Mouse (Mus musculus) intestine, postnatal 0 days (tissue): Measurements from ENCODE around the gene Myh10. TPM values are rescaled to one million over a fixed set of nuclear protein-coding genes. Genes with fewer than 3 reads are reported as not detected.

ENCODE experiments used
- ATAC-seq: fragments of 200-750 bp; cut with Nextera tagmentation; 2 replicates; pipeline ENCODE4 v1.8.0; 2017; ENCODE audit warnings: mild to moderate bottlenecking, moderate TSS enrichment, moderate library complexity
- H3K27ac ChIP-seq: fragments of 300-500 bp; sonication (generic); 2 replicates; pipeline ENCODE4 v1.5.1; 2014; ENCODE audit warnings: mild to moderate bottlenecking, low read depth, low read length, moderate library complexity
- H3K27me3 ChIP-seq: fragments of 300-500 bp; sonication (generic); replicated peaks from 2 replicates; pipeline ENCODE4 v1.6.1; 2014; ENCODE audit warnings: low read length, mixed read lengths; ENCODE audit not compliant: control insufficient read depth, insufficient read depth
- H3K36me3 ChIP-seq: fragments of 300-500 bp; sonication (generic); 2 replicates; pipeline ENCODE4 v1.6.1; 2014; ENCODE audit warnings: mild to moderate bottlenecking, moderate library complexity; ENCODE audit not compliant: control insufficient read depth, insufficient read depth
- H3K4me1 ChIP-seq: fragments of 300-500 bp; sonication (generic); replicated peaks from 2 replicates; pipeline ENCODE4 v1.6.1; 2014; ENCODE audit warnings: antibody characterized with exemption, low read length, mixed read lengths; ENCODE audit not compliant: control insufficient read depth, insufficient read depth
- H3K4me2 ChIP-seq: fragments of 300-500 bp; sonication (generic); replicated peaks from 2 replicates; pipeline ENCODE4 v1.6.1; 2014; ENCODE audit warnings: low read depth, mild to moderate bottlenecking, moderate library complexity
- H3K4me3 ChIP-seq: fragments of 300-500 bp; sonication (generic); 2 replicates; pipeline ENCODE4 v1.5.1; 2014; ENCODE audit warnings: low read depth, low read length
- H3K9ac ChIP-seq: fragments of 300-500 bp; sonication (generic); 2 replicates; pipeline ENCODE4 v1.6.1; 2014; ENCODE audit warnings: mild to moderate bottlenecking, low read depth, low read length
- H3K9me3 ChIP-seq: fragments of 300-500 bp; sonication (generic); 2 replicates; pipeline ENCODE4 v1.6.1; 2016; ENCODE audit warnings: mixed run types; ENCODE audit not compliant: control insufficient read depth
- CTCF ChIP-seq: sonication (generic); IDR thresholded peaks from 2 replicates; pipeline ENCODE4 v1.5.1; 2016; ENCODE audit warnings: low read depth, mild to moderate bottlenecking, control low read depth, antibody characterized with exemption, moderate library complexity
- WGBS: fragments of 180-500 bp; shearing (Covaris S2); extraction: QIAGEN DNeasy Blood & Tissue Kit; methylation state at CpG from one replicate; pipeline ENCODE4 v1.1.7; 2014; 5-methylcytosine and 5-hydroxymethylcytosine counted together
- polyA plus RNA-seq: library from polyadenylated mRNA; unstranded; fragments of >200 nt; fragmentation: Nextera tagmentation; extraction: Ambion mirVana; gene quantifications from 2 replicates; pipeline ENCODE4 v1.2.1, GENCODE M21; 2015

Myh10 gene
- polyA plus RNA-seq, 1 experiment from 2014 or later, result 16.7 TPM

DNA sequence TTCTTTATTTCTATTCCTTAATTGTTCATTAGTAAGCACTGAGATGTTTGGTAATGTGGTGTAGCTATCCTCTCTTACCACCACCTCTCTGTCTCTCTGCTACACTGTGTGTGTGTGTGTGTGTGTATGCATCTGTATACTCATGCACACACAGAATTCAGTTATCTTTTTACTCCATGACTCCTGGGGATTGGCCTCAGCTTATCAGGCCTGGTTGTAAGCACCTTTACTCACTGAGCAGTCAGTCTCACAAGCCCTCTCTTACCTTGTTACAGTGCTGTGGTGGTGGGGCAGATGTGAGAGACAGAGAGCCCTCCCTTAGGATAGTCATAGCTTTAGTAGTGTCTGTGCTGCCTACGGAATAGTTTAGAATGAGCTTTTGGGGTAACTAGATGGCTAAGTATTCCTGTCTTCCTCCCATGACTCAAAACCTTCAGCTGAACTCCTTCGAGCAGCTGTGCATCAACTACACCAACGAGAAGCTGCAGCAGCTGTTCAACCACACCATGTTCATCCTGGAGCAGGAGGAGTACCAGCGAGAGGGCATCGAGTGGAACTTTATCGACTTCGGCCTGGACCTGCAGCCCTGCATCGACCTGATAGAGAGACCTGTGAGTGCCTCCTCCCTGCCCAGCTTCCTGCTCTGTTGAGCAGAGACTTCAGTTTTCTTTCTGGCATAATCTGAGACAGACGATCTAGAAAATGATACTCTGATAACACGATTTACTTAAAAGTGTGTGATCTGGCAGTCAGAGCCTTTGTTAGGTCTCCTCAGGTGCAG lies 76.6 kb downstream of the Myh10 start:
- Histone ChIP-seq H3K36me3 (peaks cover 15% of the 10 kb centered on the region; the same call in 1 of the 2 replicates), H3K27ac (no peak overlapping the region), H3K9me3 (no peaks in the 10 kb centered on the region), H3K4me3 (no peak overlapping the region), H3K4me2 (no peak overlapping the region), H3K4me1 (no peaks in the 10 kb centered on the region), H3K27me3 (no peaks in the 10 kb centered on the region), H3K9ac (no peak overlapping the region)
- WGBS, result 93% methylated on average over 10 of the region's 10 CpGs
- no peak for TF ChIP-seq CTCF
- no peak for ATAC-seq

DNA sequence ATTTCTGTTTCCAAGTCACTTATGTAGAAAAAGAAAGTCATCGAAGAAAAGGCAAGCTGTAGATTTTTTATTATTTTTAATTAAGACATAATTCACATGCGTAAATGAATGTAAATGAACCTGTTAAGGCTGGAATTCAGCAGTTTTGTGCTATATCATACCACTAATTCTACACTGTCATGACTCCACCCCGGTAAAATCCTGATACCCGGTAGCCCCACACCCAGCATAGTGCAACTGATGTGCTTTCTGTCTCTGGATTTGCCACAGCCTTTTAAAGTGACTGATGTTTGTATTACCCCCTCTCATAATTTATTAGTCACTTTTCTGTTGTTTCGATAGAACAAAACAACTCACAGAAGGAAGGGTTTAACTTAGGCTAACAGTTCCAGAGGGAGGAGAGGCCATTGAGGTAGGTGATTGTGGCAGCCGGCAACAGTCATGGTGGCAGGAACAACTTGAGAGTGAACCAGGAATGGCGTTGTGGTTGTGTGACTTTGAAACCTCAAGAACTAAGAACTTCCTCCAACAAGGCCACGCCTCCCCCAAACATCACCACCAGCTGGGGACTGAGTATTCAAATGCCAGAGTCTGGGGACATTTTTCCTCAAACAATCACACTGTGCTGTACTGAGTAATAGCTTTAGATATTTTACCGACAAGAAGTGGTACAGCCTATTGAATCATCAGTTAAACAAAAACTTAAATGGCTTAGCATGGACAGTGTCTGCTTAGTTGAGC lies 78.6 kb downstream of the Myh10 start:
- Histone ChIP-seq H3K27ac (no peak overlapping the region), H3K4me2 (no peak overlapping the region), H3K27me3 (no peaks in the 10 kb centered on the region), H3K4me3 (no peak overlapping the region), H3K36me3 (peaks cover 11% of the 10 kb centered on the region; the same call in 1 of the 2 replicates), H3K4me1 (no peaks in the 10 kb centered on the region), H3K9me3 (no peaks in the 10 kb centered on the region), H3K9ac (no peak overlapping the region)
- WGBS, result 90% methylated on average over 9 of the region's 9 CpGs
- no peak for ATAC-seq
- TF ChIP-seq CTCF, result no peak

DNA sequence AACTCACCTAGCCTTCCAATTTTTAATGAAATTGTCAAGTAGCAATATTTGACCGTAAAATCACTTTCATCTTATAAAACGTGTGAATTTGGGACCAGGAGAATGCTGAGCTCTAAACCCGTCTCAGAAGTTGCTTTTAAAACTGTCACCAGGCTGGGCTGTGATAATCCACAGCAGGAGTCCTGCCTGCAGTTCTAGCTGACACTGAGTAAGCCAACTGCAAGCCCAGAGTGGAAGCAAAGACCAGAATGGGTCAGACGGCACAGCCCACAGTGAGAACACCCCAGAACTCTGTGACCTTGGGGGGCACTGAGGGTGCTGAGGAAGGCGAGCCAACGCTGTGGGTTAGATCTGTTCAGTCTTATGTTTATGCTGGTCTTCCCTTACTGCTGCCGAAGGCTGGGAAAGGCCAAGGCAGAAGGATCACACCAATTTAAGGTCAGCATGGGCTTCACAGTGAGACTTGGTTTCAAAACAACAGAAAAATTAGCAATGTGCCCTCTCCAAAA lies 84.8 kb downstream of the Myh10 start:
- TF ChIP-seq CTCF, result no peak
- Histone ChIP-seq H3K9ac (no peak overlapping the region), H3K4me1 (no peaks in the 10 kb centered on the region), H3K9me3 (no peaks in the 10 kb centered on the region), H3K4me2 (no peak overlapping the region), H3K36me3 (no peaks in the 10 kb centered on the region; the same call in 1 of the 2 replicates), H3K4me3 (no peak overlapping the region), H3K27ac (no peak overlapping the region), H3K27me3 (no peaks in the 10 kb centered on the region)
- 81% methylated on average over 7 of the region's 7 CpGs for WGBS
- ATAC-seq, result no peak

DNA sequence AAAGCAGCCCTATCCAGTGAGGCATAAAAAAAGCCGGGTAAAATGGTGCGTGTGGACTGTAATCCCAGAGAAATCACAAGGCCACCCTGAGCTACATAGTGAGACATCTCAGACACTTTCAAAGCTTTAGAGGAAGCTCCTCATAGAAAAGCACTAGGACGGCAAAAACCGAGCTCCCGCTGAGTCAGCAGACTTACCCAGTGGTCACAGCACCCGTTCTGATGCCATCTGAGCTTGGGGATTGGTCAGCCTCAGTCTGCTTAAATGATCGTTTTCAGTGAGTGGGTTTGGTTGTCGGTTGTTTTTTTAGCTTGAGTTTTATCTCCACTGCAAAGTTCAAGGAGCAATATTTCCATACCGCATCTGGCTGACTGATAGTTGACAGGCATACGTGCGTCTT lies 86.6 kb downstream of the Myh10 start:
- Histone ChIP-seq H3K9ac (no peak overlapping the region), H3K36me3 (no peaks in the 10 kb centered on the region; the same call in 1 of the 2 replicates), H3K4me1 (no peaks in the 10 kb centered on the region), H3K4me2 (no peak overlapping the region), H3K9me3 (no peaks in the 10 kb centered on the region), H3K27me3 (no peaks in the 10 kb centered on the region), H3K27ac (no peak overlapping the region), H3K4me3 (no peak overlapping the region)
- ATAC-seq, result no peak
- TF ChIP-seq CTCF, result no peak
- WGBS, result 69% methylated on average over 11 of the region's 11 CpGs

DNA sequence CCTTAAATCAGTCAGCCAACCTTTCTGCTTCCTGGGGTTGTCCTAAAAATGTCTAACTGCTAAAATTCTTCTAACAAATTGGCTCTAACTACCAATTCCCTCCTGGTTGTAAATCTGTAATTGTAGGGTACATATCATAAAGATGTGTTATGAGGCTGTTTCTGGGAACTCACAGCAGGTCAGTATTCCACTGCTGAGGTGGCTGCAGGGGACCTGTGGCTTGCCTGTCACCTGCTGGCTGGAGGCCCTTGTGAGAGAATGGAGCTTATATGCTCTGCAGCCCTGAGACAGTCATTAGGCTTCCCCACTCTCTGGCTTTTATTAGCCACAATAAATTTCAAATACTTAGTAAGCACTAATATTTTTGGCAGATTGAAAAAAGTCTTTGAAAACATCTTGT lies 87.5 kb downstream of the Myh10 start:
- Histone ChIP-seq H3K4me2 (no peak overlapping the region), H3K4me1 (no peaks in the 10 kb centered on the region), H3K9me3 (no peaks in the 10 kb centered on the region), H3K9ac (no peak overlapping the region), H3K27ac (no peak overlapping the region), H3K27me3 (no peaks in the 10 kb centered on the region), H3K36me3 (no peaks in the 10 kb centered on the region; the same call in 1 of the 2 replicates), H3K4me3 (no peak overlapping the region)
- ATAC-seq, result no peak
- TF ChIP-seq CTCF, result no peak

DNA sequence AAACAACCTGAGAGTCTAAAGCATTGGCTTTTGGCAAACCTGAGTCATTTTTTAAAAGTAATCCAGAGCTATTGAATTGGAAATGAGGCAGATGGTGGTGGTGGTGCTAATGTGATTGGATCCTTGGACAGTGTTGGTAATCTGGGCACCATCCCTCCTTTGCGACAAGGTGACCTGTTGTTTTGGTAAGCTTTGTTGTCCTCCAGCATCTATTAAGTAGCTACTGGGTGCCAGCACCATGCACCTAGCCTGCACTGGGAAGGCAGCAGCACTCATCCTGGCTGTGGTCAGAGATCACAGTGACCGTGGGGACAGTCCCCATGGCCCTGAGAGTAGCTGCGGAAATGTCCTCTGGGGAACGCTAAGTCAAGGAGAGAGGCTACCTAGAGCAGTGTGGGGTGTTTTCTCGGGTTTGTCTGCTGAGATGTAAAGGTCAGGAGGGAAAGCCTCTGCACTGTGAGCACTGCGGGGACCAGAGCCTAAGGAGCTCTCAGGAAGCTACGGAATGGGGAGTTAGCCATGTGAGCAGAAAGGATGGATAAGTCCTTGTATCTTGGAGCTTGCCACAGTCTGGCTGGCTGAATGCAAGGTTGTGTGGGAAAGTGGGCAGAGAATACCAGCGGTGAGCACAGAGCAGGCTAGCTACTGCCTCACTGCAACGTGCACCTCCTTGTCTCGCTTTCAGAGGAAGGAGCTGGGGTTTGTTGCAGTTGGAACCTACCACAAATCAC lies 88.5 kb downstream of the Myh10 start:
- H3K36me3 ChIP-seq, result no peaks in the 10 kb centered on the region

More for the DNA sequence above, 88.5 kb downstream of the Myh10 start:
- Histone ChIP-seq H3K9me3 (no peaks in the 10 kb centered on the region), H3K4me3 (no peak overlapping the region), H3K4me1 (no peaks in the 10 kb centered on the region), H3K27me3 (no peaks in the 10 kb centered on the region), H3K27ac (no peak overlapping the region), H3K9ac (no peak overlapping the region), H3K4me2 (no peak overlapping the region)
- 85% methylated on average over 10 of the region's 10 CpGs for WGBS
- TF ChIP-seq CTCF, result no peak
- no peak for ATAC-seq
